Mouse (Mus musculus) layer of hippocampus, adult 11-12 months (tissue): Measurements from ENCODE around the gene Fra10ac1.

ENCODE experiments used
- DNase-seq: peaks from one replicate; pipeline ENCODE4 v3.0.0; 2022; ENCODE audit warnings: low spot score

Fra10ac1 gene

GRCm38 (mm10) chr19:38232087-38232486 lies 8.1 kb upstream of the Fra10ac1 start:
- no peak for DNase-seq

DNA sequence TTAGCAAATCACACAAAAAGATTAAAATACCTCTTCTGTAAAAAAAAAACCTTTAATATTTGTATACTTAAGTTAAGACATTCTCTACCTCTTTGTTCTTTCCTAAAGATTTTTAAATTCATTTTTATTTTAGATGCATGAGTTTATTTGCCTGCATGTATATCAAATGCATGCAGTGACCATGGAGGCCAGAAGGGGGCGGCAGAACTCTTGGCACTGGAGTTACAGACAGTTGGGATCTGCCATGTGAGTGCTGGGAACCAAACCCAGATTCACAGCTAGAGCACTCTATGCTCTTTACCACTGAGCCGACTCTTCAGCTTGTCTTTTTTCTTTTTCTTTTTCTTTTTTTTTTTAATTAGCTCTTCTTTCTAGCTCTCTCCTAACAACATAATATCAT lies 4.7 kb upstream of the Fra10ac1 start:
- DNase-seq, result no peak

DNA sequence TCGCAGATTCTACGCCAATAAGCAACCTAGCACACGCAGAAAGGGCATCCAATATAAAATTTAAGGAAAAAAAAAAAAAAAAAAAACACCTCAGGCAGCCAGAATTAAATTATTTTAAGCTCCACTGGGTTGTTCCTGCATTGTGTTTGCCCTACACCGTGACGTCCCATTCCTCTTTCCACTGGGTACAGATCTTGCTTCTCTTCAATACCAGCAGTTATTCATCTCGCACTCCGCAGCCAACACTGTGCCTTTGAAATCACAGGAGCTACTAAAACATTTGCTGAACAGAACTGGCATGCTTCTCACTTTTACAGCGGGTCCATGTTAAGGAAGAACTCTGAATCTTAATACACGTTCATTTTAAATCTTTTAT lies 717 bp upstream of the Fra10ac1 start:
- DNase-seq, result peak; percentile 62

DNA sequence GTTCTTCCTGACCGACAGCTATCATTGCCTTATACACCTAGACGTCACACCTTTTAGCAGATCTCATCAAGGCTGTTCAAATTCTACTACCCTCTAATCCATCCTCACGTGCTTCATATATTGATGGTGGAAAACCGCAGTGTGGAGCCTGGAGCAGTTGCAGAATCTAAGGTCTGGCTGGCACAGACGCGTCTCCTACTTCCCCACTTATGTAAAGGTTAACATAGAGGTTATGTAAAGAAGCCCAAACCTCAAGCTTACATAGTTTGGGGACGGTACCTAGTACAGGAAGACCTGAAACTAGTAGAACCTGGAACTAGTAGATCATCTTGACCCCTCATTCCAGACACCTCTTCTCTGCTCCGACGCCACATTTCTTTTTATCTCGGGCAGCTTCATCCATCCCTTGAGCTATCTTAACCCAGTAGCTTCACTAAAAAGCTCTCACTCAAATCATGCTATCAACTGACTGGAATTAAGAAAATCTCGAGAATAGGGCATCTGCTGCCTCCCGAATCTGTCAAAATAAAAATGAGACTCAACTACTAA lies 526 bp downstream of the Fra10ac1 start:
- DNase-seq, result no peak

- DNase-seq, result no peak
These were observed 6.3 kb downstream of the Fra10ac1 start for GRCm38 (mm10) chr19:38217696-38218095.

DNA sequence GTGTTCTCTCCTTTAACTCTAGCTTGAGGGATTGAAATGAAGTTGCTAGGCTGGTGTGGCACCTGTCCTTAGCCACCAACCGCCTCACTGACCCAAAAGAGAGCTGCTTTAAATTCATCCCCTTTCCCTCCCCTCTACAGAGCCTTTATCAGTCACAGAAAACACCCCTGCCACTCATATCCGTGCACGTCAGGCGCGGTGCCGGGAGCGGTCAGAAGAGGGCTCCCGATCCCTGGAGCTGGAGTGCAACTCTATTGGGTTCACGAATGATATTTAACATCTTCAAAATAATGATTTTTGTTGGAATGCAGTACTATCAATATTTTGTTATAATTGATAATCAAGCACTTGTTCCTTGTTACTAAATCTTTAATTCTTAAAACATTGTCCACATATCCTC lies 17.3 kb downstream of the Fra10ac1 start:
- DNase-seq, result peak; percentile 23

GRCm38 (mm10) chr19:38198731-38199130 lies 25.2 kb downstream of the Fra10ac1 start:
- peak; percentile 39 for DNase-seq

DNA sequence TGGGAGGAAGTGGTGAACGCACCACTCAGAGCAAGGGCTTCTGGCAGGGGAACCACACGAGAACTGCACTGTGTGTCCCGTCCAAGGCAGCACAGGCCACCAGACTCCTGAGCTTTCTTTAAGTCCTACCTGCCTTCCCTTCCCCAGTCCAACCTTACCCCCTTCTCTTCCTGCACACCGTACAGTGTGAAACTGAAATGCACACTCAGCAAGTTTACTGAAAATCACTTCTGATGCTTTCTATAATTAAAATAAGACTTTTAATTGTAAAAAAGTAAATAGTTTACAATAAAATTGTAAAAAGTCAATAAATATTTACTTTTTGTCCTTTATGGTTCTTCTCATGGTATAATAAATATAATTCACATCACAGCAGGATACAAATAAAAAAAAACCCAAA lies 28.7 kb downstream of the Fra10ac1 start:
- DNase-seq, result no peak

- no peak for DNase-seq
These were observed 32.5 kb downstream of the Fra10ac1 start for GRCm38 (mm10) chr19:38191446-38191845.

- DNase-seq, result no peak
These were observed 33.4 kb downstream of the Fra10ac1 start for GRCm38 (mm10) chr19:38190606-38191005.

DNA sequence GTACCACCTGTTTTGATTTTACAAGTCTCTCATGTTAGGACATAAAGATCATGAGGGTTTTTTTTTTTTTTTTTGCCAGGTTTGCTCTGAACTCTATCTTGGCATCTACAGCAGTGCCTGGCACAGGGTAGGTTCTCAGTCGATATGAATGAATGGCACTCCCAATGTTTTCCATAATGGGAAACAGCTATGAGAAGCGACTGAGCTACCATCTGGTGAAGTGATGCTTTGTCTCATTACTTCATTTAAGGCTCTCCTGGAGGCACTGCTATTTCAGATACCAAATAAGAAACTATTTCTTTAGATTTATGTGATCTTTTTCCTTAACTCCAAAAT lies 36.6 kb downstream of the Fra10ac1 start:
- no peak for DNase-seq

DNA sequence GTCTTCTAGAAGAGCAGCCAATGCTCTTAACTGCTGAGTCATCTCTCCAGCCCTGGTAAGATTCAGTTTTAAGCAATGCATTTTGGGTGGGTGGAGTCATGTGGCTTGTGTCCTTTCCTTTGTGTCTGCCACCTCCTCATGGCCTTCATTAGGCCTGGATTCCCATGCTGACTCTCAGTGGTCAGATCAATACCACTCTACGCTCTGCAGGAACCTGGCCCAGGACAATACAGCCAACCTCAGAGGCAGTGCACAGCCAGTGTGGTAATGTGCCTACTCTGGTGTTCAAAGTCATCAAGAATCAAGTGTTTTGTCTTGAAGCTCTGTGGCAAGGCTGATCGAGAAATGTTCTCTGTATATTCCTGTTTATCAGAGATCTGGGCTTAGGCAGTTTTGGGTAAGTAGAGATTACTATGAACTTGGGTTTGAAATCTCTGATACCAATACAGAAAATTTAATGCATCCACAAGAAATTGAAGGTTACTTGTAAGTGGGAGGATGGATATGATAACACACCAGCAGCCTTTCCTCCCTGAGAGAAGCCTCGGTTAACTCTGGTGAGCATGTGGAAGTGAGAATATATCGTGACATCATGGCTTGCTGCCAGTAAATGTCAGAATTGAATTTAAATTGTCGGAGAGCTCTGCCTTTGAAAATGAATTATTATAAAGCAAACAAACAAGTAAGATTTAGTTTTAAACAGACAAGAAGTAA lies 37.2 kb downstream of the Fra10ac1 start:
- no peak for DNase-seq

GRCm38 (mm10) chr19:38179675-38180074 lies 44.3 kb downstream of the Fra10ac1 start:
- peak; percentile 19 for DNase-seq

GRCm38 (mm10) chr19:38164633-38165032 lies 59.3 kb downstream of the Fra10ac1 start:
- no peak for DNase-seq

GRCm38 (mm10) chr19:38161648-38162354 lies 62.2 kb downstream of the Fra10ac1 start:
- no peak for DNase-seq

- DNase-seq, result no peak
These were observed 67.7 kb downstream of the Fra10ac1 start for GRCm38 (mm10) chr19:38156243-38156642.

DNA sequence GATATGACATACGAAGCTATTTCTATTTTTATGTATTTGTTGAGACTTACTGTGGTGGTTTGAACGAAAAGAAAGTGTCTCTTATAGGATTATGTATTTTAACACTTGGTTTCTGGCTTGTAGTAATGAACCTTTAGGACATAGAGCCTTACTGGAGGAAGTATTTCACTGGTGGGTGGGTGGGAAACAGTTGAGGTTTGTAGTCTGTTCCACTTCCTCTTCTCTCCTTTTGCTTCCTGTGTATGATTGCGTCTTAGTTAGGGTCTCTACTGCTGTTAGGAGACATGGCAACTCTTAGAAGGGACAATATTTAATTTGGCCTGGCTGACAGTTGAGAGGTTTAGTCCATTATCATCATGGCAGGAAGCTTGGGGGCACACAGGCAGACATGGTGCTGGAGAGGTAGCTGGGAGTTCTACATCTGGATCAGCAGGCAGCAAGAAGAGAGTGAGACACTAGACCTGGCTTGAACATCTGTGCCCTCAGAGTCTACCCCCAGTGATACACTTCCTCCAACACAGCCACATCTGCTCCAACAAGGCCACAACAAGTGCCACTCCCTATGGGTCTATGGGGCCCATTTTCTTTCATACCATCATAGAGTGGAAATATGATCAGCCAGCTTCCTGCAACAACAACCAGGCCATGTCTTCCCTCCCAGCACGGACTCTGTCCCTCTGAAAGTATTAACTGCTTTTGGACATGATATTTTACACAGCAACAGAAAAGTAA lies 80.2 kb downstream of the Fra10ac1 start:
- DNase-seq, result no peak
